Mouse (Mus musculus) megakaryocyte, embryonic 14.5 days (primary cell): ENCODE measurements at regions not wholly inside any gene's neighbourhood (a gene's known extent, or its start where the extent isn't known, plus 50 kb on each side); places are given as distances from the start of the nearest gene placed in this dataset.

Experiments used
- FLI1 ChIP-seq: IDR thresholded peaks from 2 replicates; pipeline ENCODE4 v1.6.1; 2012; ENCODE audit warnings: low read length, inconsistent platforms, mixed read lengths
- GATA1 ChIP-seq: IDR thresholded peaks from 3 replicates; pipeline ENCODE4 v1.6.1; 2012; ENCODE audit warnings: mixed read lengths, low read length, inconsistent platforms, borderline replicate concordance

DNA sequence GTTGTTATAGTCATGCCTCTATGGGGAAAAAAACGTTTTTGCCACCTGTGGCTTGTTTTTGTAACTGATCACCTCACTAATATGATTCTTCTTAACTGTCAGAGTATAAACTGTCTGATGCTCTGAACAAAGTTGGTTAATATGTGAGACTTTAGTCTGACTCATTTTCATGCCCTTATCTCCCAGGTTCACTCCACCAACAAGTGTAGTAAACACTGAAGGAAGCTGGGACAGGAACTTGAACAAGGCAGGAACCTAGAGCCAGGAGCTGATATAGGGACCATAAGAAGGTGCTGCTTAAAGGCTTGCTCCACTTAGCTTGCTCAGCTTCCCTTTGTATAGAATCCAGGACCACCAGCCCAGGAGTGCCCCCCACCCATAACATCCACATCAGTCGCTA is 124.0 kb upstream of the Itga4 start:
- TF ChIP-seq GATA1 (no peak), FLI1 (no peak)
